Mouse (Mus musculus) embryonic facial prominence, embryonic 14.5 days (tissue): ENCODE data around the gene Zfp667. TPM values are rescaled to one million over a fixed set of nuclear protein-coding genes. Genes with fewer than 3 reads are reported as not detected.
A peak's percentile ranks its signal among the peaks of the same experiment; 100 is the strongest.
"Not testable (repeated sequence)": the region's sequence is repeated elsewhere in the genome, so short reads cannot be mapped to it uniquely, and the experiment has no call there.

Experiments used
- ATAC-seq: fragments of 200-750 bp; cut with Nextera tagmentation; 2 replicates; pipeline ENCODE4 v1.8.0; 2017; ENCODE audit warnings: low read depth, moderate number of reproducible peaks, moderate TSS enrichment
- DNase-seq: peaks from one replicate; pipeline ENCODE4 v3.0.0-alpha.2; 2015; ENCODE audit warnings: low spot score
- H3K27ac ChIP-seq: fragments of 300-500 bp; sonication (generic); replicated peaks from 2 replicates; pipeline ENCODE4 v1.5.1; 2014; ENCODE audit warnings: low read depth, mild to moderate bottlenecking, low read length, moderate library complexity
- H3K27me3 ChIP-seq: fragments of 300-500 bp; sonication (generic); replicated peaks from 2 replicates; pipeline ENCODE4 v1.6.1; 2014; ENCODE audit warnings: low read length; ENCODE audit not compliant: control insufficient read depth, insufficient read depth
- H3K36me3 ChIP-seq: fragments of 300-500 bp; sonication (generic); 2 replicates; pipeline ENCODE4 v1.6.1; 2014; ENCODE audit warnings: low read length, mixed read lengths; ENCODE audit not compliant: control insufficient read depth, insufficient read depth
- H3K4me1 ChIP-seq: fragments of 300-500 bp; sonication (generic); 2 replicates; pipeline ENCODE4 v1.6.1; 2014; ENCODE audit warnings: antibody characterized with exemption, low read length; ENCODE audit not compliant: control insufficient read depth, insufficient read depth
- H3K4me2 ChIP-seq: fragments of 300-500 bp; sonication (generic); 2 replicates; pipeline ENCODE4 v1.6.1; 2014; ENCODE audit warnings: low read depth, mild to moderate bottlenecking, low read length, moderate library complexity, mixed read lengths
- H3K4me3 ChIP-seq: fragments of 300-500 bp; sonication (generic); 2 replicates; pipeline ENCODE4 v1.5.1; 2014; ENCODE audit warnings: low read depth, mild to moderate bottlenecking, low read length
- H3K9ac ChIP-seq: fragments of 300-500 bp; sonication (generic); 2 replicates; pipeline ENCODE4 v1.6.1; 2014; ENCODE audit warnings: low read depth, mild to moderate bottlenecking, low read length, moderate library complexity, mixed read lengths
- H3K9me3 ChIP-seq: fragments of 300-500 bp; sonication (generic); 2 replicates; pipeline ENCODE4 v1.6.1; 2016; ENCODE audit warnings: low read length; ENCODE audit not compliant: control insufficient read depth
- WGBS: fragments of 180-500 bp; shearing (Covaris S2); extraction: QIAGEN DNeasy Blood & Tissue Kit; methylation state at CpG from one replicate; pipeline ENCODE4 v1.1.7; 2014; 5-methylcytosine and 5-hydroxymethylcytosine counted together
- polyA plus RNA-seq: library from polyadenylated mRNA; unstranded; fragments of >200 nt; fragmentation: Nextera tagmentation; extraction: Ambion mirVana; gene quantifications from 2 replicates; pipeline ENCODE4 v1.2.1, GENCODE M21; 2014

The Zfp667 gene
- polyA plus RNA-seq: 10.4 and 11.9 TPM in 2 replicates

DNA sequence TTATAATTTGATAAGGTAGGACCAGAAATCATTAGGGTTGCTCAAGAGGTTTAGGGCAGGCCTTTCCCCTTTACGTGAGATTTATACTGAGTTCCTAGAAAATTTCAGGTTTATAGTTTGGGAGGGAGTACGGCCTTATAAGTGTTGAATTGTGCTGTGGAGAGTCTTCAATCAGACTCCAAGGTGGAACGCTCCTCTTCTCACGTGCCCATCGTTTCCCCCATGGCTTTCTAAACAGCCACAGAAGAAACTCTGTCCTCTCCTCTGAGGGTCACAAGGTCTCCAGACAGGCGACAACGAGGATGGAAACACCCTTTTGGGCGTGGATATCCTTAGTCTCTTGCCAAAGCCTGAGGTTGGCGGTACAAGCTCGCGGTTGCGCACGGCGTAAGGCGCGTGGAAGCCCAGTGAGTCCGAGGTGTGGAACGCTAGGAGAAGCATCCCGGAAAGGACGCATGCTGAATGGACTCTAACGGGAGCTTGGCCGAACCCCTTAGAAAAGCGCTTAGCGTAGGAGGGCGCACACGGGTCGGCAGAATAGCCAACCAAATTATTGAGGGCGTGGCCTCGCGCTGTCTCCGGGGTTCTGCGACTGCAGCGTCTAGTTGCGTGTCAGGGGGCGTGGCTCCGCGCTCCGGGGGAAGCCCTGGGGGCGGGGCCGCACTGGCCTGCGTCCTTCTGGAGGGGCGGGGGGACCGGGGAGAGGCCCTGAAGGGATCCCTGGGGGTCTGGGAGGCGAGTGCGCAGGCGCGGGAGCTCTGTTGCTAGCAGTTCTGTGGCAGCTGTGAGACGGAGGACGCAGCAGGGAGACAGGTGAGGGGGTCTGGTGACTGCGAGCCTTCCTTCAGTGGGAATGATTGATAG, at the start of gene Zfp667:
Gene Zfp667, plus strand, starts transcription at position 738 of the 864 bp plus-strand sequence.
- peak within 1 kb of the TSS; percentile 52 for H3K4me3 ChIP-seq
- ATAC-seq (peak; percentile 89), DNase-seq (peak; percentile 98)
- peak within 1 kb of the TSS; percentile 69 for H3K9ac ChIP-seq
- peaks cover 12% of the 10 kb centered on the region for H3K4me1 ChIP-seq
- H3K36me3 ChIP-seq: 0 out of 2 replicates have a peak, but pooled peaks cover 3% of the 10 kb centered on the region
- peak within 1 kb of the TSS; percentile 85 for H3K4me2 ChIP-seq
- WGBS: 3% methylated on average over 37 of the region's 50 CpGs
- H3K27me3 ChIP-seq: no peaks in the 10 kb centered on the region
- peak within 1 kb of the TSS; percentile 88 for H3K27ac ChIP-seq
- no peaks in the 10 kb centered on the region for H3K9me3 ChIP-seq

DNA sequence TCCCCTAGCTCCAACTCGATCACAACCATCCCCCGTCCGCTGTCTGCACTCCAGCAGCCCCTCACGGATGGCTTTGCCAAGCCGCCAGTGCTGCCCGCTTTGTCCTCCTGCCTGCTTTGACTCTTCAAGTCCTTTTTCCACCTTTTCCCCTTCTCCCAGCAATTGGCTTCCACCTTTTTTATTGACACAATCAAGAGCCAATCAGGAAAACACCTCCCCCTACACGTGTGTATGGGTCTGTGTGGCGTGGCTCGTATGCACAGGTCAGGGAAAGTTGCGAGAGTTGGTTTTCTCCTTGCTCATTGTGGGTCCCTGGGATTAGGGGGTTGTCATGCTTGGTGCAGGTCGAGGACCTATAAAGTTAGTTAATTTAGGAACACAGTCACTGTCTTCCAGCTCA, 46.6 kb upstream of the Zfp667 start:
- no peak for ATAC-seq
- 57% methylated on average over 11 of the region's 11 CpGs for WGBS
- H3K9me3 ChIP-seq: no peaks in the 10 kb centered on the region
- H3K27me3 ChIP-seq: no peaks in the 10 kb centered on the region
- H3K4me3 ChIP-seq: no peak overlapping the region
- H3K36me3 ChIP-seq: no peaks in the 10 kb centered on the region
- no peaks in the 10 kb centered on the region for H3K4me1 ChIP-seq
- H3K4me2 ChIP-seq: no peak overlapping the region
- no peak overlapping the region for H3K9ac ChIP-seq
- no peak for DNase-seq
- H3K27ac ChIP-seq: no peak overlapping the region

DNA sequence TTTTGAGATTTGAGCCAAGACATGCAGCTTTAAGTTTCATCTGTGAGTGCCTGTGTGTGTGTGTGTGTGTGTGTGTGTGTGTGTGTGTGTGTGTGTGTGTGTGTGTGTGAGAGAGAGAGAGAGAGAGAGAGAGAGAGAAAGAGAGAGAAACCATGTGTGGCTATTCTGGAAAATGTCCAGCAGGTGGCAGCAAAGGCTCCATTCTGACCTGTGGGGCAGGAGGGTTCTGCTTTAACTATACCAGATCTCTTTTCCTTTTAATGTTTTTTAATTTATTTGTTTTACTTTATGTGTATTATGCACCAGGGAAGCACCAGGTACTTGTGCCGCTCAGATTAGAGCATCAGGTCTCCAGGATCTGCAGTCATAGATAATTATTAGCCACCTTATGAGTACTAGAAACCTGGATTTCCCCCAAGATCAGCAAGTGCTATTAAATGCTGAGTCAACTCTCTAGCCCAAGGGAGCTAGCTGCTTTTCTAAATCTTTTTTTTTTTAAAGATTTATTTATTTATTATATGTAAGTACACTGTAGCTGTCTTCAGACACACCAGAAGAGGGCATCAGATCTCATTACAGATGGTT, 45.4 kb upstream of the Zfp667 start:
- 9% methylated on average over 1 of the region's 1 CpGs for whole genome bisulfite sequencing
- H3K9ac ChIP-seq, H3K27ac ChIP-seq, H3K36me3 ChIP-seq, H3K4me2 ChIP-seq, H3K4me3 ChIP-seq, H3K27me3 ChIP-seq, H3K9me3 ChIP-seq, H3K4me1 ChIP-seq, ATAC-seq: not testable (repeated sequence)
- DNase-seq: peak; percentile 2

GRCm38 (mm10) chr7:6244361-6245292, 41.8 kb upstream of the Zfp667 start:
- Histone ChIP-seq H3K9ac (no peak overlapping the region), H3K27ac (no peak overlapping the region), H3K9me3 (no peaks in the 10 kb centered on the region), H3K4me1 (no peaks in the 10 kb centered on the region), H3K36me3 (no peaks in the 10 kb centered on the region), H3K4me2 (no peak overlapping the region), H3K4me3 (no peak overlapping the region), H3K27me3 (no peaks in the 10 kb centered on the region)
- 36% methylated on average over 11 of the region's 11 CpGs for WGBS
- ATAC-seq (no peak), DNase-seq (peak; percentile 38)

- WGBS: 73% methylated on average over 6 of the region's 6 CpGs
- DNase-seq (no peak), ATAC-seq (no peak)
- H3K27ac ChIP-seq: no peak within 1 kb of the TSS
- no peak within 1 kb of the TSS for H3K4me2 ChIP-seq
- H3K36me3 ChIP-seq: no peaks in the 10 kb centered on the region
- no peaks in the 10 kb centered on the region for H3K9me3 ChIP-seq
- H3K4me1 ChIP-seq: no peaks in the 10 kb centered on the region
- no peaks in the 10 kb centered on the region for H3K27me3 ChIP-seq
- H3K9ac ChIP-seq: no peak within 1 kb of the TSS
- no peak within 1 kb of the TSS for H3K4me3 ChIP-seq
Observed at GRCm38 (mm10) chr7:6252410-6252809, 34.0 kb upstream of the Zfp667 start, which contains the start of gene Epp13. Gene Epp13 (plus strand): TSS chr7:6252710.

- Histone ChIP-seq H3K9me3 (no peaks in the 10 kb centered on the region), H3K4me2 (no peak overlapping the region), H3K27ac (no peak overlapping the region), H3K4me1 (no peaks in the 10 kb centered on the region), H3K9ac (no peak overlapping the region), H3K27me3 (no peaks in the 10 kb centered on the region), H3K36me3 (no peaks in the 10 kb centered on the region), H3K4me3 (no peak overlapping the region)
- no peak for ATAC-seq
- no peak for DNase-seq
- 89% methylated on average over 5 of the region's 5 CpGs for WGBS
Observed at GRCm38 (mm10) chr7:6254451-6254850, 31.9 kb upstream of the Zfp667 start.

- ATAC-seq: no peak
- H3K9me3 ChIP-seq: no peaks in the 10 kb centered on the region
- H3K9ac ChIP-seq: no peak overlapping the region
- DNase-seq: no peak
- no peaks in the 10 kb centered on the region for H3K27me3 ChIP-seq
- H3K4me3 ChIP-seq: no peak overlapping the region
- no peak overlapping the region for H3K27ac ChIP-seq
- WGBS: 84% methylated on average over 4 of the region's 4 CpGs
- no peaks in the 10 kb centered on the region for H3K36me3 ChIP-seq
- no peak overlapping the region for H3K4me2 ChIP-seq
- no peaks in the 10 kb centered on the region for H3K4me1 ChIP-seq
Observed at GRCm38 (mm10) chr7:6257386-6257785, 29.0 kb upstream of the Zfp667 start.
